Mouse (Mus musculus) spleen, adult 2 months (tissue): ENCODE results near the gene Suclg1. TPM values are rescaled to one million over a fixed set of nuclear protein-coding genes. Genes with fewer than 3 reads are reported as not detected.

Experiments
- DNase-seq, 2 experiments: peaks; one replicate each; pipeline versions ENCODE4 v3.0.0 to v3.0.0-alpha.2; 2012 to 2021; ENCODE audit warnings: low spot score in 2 of 2, low read depth in 1 of 2
- H3K27ac ChIP-seq: fragments of 200-500 bp; 2 replicates; pipeline ENCODE4 v1.5.1; 2012; ENCODE audit warnings: low read length, inconsistent platforms; ENCODE audit not compliant: insufficient read depth
- H3K27me3 ChIP-seq: fragments of 200-500 bp; 2 replicates; pipeline ENCODE4 v1.6.1; 2012; ENCODE audit warnings: mild to moderate bottlenecking, moderate library complexity, low read length, inconsistent platforms; ENCODE audit not compliant: control insufficient read depth, insufficient read depth
- H3K36me3 ChIP-seq: fragments of 200-500 bp; 2 replicates; pipeline ENCODE4 v1.6.1; 2012; ENCODE audit warnings: mild to moderate bottlenecking, low read length, inconsistent platforms; ENCODE audit not compliant: control insufficient read depth, insufficient read depth
- H3K4me1 ChIP-seq: fragments of 200-500 bp; 2 replicates; pipeline ENCODE4 v1.6.1; 2011; ENCODE audit warnings: inconsistent platforms; ENCODE audit not compliant: control insufficient read depth, insufficient read depth, insufficient read length
- H3K4me3 ChIP-seq: fragments of 200-500 bp; 2 replicates; pipeline ENCODE4 v1.5.1; 2011; ENCODE audit warnings: mild to moderate bottlenecking, inconsistent platforms; ENCODE audit not compliant: insufficient read depth, insufficient read length; ENCODE audit errors: extremely low read depth
- CTCF ChIP-seq: fragments of 200-500 bp; IDR thresholded peaks from 2 replicates; pipeline ENCODE4 v1.5.1; 2011; ENCODE audit warnings: mild to moderate bottlenecking, inconsistent platforms; ENCODE audit not compliant: insufficient read depth, insufficient read length, insufficient replicate concordance; ENCODE audit errors: extremely low read depth
- POLR2A ChIP-seq: fragments of 200-500 bp; IDR thresholded peaks from 2 replicates; pipeline ENCODE4 v1.6.1; 2011; ENCODE audit warnings: low read depth, low read length, inconsistent platforms
- WGBS: fragments of 180-500 bp; shearing (Covaris S2); methylation state at CpG from one replicate; pipeline ENCODE4 v1.1.7; 2018; 5-methylcytosine and 5-hydroxymethylcytosine counted together
- polyA plus RNA-seq: library from polyadenylated mRNA; depleted of rRNA; stranded (reverse); fragments of >200 nt; gene quantifications from 2 replicates; pipeline ENCODE4 v1.2.3, GENCODE M21; 2012

The Suclg1 gene
- polyA plus RNA-seq, 1 experiment = 19.0 TPM

DNA sequence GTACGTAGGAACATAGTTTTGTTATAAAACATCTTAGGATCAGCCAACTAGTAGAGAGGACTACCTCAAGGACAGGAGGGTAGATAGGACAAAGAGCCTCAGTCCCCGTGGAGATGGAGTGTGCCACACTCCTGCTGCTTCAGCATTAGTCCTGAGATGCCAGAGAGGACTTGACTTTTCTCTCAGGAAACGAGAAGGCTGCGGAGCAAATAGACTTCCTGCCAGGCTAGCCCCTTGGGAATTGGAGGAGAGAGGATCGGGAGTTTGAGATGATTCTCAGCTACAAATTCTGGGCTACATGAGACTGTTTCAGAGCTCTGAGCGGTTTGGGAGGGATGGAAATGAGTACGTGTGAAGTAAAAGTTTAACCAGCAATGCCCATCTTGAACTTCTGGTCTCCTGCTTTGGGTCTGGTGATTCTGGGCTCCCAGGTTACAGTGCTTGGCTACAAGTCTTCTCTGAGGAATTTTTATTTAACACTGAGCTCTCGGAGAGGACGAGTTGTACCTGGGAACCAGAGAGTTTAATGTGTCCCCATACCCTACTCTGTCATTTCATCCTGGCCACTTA lies 32.4 kb downstream of the Suclg1 start:
- no peak for DNase-seq
- 83% methylated on average over 9 of the region's 9 CpGs for WGBS
- Histone ChIP-seq H3K36me3 (peaks cover 9% of the 10 kb centered on the region), H3K4me1 (no peaks in the 10 kb centered on the region), H3K27me3 (no peaks in the 10 kb centered on the region), H3K4me3 (no peak overlapping the region), H3K27ac (no peak overlapping the region)
- TF ChIP-seq CTCF (no peak), POLR2A (no peak)

DNA sequence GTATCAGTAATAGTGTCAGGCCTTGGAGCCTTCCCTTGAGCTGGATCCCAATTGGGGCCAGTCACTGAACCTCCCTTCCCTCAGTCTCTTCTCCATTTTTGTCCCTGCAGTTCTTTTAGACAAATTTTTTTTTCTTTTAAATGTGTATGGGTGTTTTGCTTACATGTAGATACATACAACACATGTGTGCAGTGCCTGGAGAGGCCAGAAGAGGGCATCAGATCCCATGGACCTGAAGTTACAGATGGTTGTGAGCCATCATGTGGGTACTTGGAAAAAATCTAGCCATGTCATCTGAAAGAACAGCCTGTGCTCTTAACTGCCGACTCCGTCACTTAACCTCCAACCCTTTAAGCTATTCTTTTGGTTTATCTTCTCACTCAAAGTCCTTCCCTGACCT lies 38.1 kb downstream of the Suclg1 start:
- 94% methylated on average over 2 of the region's 2 CpGs for WGBS
- no peak overlapping the region for H3K27ac ChIP-seq
- H3K36me3 ChIP-seq = no peaks in the 10 kb centered on the region
- H3K4me1 ChIP-seq = no peaks in the 10 kb centered on the region
- H3K4me3 ChIP-seq = no peak overlapping the region
- no peaks in the 10 kb centered on the region for H3K27me3 ChIP-seq
- no peak for TF ChIP-seq POLR2A
- no peak for TF ChIP-seq CTCF
- DNase-seq = no peak

DNA sequence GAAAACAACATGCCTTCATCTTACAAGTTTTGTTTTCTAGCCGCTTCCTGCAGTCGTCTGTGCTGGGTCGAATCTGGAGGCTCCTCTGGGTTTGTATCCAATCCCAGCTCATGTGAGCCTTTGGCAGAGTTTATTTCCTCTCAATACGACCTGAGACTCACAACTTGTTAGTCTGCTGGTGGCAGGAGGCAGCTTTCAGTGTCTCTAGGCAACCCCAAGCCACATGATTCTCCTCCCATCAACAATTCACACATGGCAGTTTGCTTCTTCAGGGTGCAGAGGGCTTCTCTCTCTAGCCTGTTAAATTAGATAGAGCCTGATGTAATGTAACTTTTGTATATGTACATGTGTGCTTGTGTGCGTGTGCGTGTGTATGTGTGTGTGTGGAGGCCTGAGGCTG lies 58.7 kb downstream of the Suclg1 start:
- H3K4me3 ChIP-seq = no peak overlapping the region
- H3K27ac ChIP-seq = no peak overlapping the region
- H3K36me3 ChIP-seq = no peaks in the 10 kb centered on the region
- WGBS = 53% methylated on average over 6 of the region's 6 CpGs
- no peak for DNase-seq
- TF ChIP-seq POLR2A = no peak
- TF ChIP-seq CTCF = no peak
- H3K27me3 ChIP-seq = no peaks in the 10 kb centered on the region
- no peaks in the 10 kb centered on the region for H3K4me1 ChIP-seq

DNA sequence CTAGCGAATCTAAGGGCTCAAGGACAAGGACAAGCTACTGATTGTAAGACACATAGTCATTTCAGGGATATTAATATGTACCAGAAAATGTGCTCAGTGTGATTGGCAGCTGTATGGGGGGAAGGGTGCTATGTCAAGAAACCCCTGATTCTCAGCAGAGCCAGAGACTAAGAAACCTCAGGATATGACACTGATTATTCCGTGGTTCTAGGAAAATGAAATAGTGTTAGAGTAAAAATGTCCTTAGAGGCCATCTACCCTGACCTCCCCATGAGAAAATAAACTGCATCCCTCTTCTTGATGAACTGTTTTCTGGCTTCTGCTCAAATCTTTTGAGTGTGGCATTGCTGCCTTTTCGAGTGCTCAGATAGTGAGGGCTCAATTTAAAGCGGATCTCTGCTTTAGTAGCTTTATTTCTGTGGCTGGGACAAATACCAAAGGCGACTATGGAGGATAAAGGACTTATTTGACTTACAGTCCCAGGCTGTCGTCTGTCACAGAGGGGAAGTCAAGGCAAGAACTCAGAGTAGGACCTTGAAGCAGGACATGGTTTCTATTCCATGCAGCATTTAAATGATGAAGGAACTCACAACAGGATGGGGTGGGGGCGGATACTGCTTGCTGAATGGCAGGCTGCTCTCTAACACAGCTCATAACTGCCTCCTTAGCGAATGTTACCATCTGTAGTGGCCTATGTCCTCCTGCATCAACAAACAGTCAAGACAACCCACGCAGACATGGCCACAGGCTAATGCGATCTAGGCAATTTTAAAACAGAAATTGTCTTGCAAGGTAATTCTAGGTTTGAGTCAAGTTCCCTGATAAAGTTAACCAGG lies 60.7 kb downstream of the Suclg1 start:
- Histone ChIP-seq H3K27ac (no peak overlapping the region), H3K27me3 (no peaks in the 10 kb centered on the region), H3K4me1 (no peaks in the 10 kb centered on the region), H3K4me3 (no peak overlapping the region), H3K36me3 (no peaks in the 10 kb centered on the region)
- no peak for DNase-seq
- WGBS = 80% methylated on average over 10 of the region's 10 CpGs
- no peak for TF ChIP-seq CTCF
- TF ChIP-seq POLR2A = no peak

DNA sequence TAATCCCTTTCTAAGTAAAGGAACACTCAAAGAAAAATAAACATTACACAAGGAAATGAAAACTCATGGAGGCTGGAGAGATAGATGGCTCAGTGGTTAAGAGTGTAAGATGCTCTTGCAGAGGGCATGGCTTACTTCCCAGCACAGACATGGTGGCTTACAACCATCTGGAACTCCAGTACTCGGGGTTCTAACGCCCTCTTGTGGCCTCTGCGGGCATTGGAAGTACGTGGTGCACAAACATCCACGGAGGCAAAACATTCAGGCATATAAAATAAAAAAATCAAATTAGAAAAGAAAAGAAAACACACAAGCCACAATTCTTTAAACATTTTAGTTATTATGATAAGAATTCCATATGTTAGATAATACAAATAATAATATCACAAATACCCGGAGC lies 63.2 kb downstream of the Suclg1 start:
- WGBS = 74% methylated on average over 6 of the region's 6 CpGs
- TF ChIP-seq CTCF = no peak
- no peak for TF ChIP-seq POLR2A

DNA sequence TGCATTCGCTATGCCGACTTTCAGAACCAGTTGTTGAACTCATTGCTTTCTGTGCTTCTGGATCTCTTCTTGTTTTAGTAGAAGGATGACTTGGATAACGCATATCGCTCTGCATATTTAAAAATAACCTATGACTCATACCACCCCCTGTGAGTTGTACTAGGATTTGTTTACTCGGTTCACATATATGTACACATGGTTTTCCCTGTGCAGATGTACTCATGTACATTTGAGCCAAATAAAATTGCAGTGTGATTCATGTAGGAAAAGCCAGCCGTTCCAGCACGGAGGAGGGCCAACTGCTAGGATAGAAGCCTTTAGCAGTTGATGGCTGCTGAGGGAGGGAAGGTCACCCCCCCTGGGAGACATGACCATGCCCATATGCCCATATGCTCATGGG lies 63.6 kb downstream of the Suclg1 start:
- no peak overlapping the region for H3K4me3 ChIP-seq
- H3K27me3 ChIP-seq = no peaks in the 10 kb centered on the region
- no peak overlapping the region for H3K27ac ChIP-seq
- no peak for DNase-seq
- H3K36me3 ChIP-seq = no peaks in the 10 kb centered on the region
- WGBS = 93% methylated on average over 7 of the region's 7 CpGs
- TF ChIP-seq CTCF (no peak), POLR2A (no peak)
- no peaks in the 10 kb centered on the region for H3K4me1 ChIP-seq

More for the DNA sequence above, 63.2 kb downstream of the Suclg1 start:
- no peak overlapping the region for H3K4me3 ChIP-seq
- H3K27me3 ChIP-seq = no peaks in the 10 kb centered on the region
- no peak overlapping the region for H3K27ac ChIP-seq
- H3K36me3 ChIP-seq = no peaks in the 10 kb centered on the region
- no peaks in the 10 kb centered on the region for H3K4me1 ChIP-seq
- no peak for DNase-seq

DNA sequence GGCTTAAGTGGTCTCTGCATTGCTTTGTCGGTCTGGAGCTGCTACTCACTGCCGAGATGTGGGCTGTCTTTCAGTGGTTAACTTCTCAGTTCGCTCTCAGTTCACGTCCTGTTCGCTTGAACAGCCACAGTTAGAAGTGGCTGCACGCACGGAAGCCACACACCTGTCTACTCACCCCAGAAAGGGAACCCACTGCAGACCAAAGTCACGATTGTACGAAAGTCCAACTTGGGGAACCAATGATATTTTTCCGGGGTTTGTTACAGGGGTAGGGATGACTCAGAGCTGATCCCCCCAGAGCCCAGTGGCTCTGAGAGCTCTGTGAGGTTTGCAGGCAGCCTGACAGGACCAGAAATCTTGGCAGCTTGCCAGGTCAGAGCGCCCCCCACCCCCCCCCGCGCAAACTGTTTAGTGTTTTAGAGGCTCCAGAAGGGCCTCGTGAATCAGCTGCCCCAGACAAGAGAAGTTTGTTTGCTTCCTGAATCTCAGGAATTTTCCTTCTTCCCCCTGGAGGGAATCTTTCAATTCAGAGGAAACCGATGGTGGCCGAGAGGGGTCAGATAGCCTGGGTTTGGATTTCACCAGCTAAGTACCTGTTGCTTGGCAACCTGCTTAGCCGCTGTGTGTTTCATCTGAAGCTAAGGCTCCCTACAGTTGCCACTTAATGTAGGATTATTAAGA lies 66.9 kb downstream of the Suclg1 start:
- Histone ChIP-seq H3K27me3 (no peaks in the 10 kb centered on the region), H3K36me3 (no peaks in the 10 kb centered on the region), H3K27ac (no peak overlapping the region), H3K4me1 (no peaks in the 10 kb centered on the region), H3K4me3 (no peak overlapping the region)
- TF ChIP-seq POLR2A = no peak
- no peak for TF ChIP-seq CTCF
- DNase-seq = no peak
- WGBS = under 1% methylated on average over 17 of the region's 17 CpGs
